Mouse (Mus musculus) limb, embryonic 14.5 days (tissue): ENCODE measurements at regions not wholly inside any gene's neighbourhood (a gene's known extent, or its start where the extent isn't known, plus 50 kb on each side); places are given as distances from the start of the nearest gene placed in this dataset.

Experiments used
- ATAC-seq: fragments of 200-750 bp; cut with Nextera tagmentation; 2 replicates; pipeline ENCODE4 v1.8.0; 2017; ENCODE audit warnings: low read depth, moderate number of reproducible peaks, moderate TSS enrichment; ENCODE audit not compliant: low FRiP score
- DNase-seq: peaks from one replicate; pipeline ENCODE4 v3.0.0-alpha.2; 2015; ENCODE audit warnings: low spot score
- H3K27ac ChIP-seq: fragments of 300-500 bp; sonication (generic); replicated peaks from 2 replicates; pipeline ENCODE4 v1.5.1; 2014; ENCODE audit warnings: low read depth, mild to moderate bottlenecking, low read length, moderate library complexity, mixed read lengths
- H3K27me3 ChIP-seq: fragments of 300-500 bp; sonication (generic); 2 replicates; pipeline ENCODE4 v1.6.1; 2014; ENCODE audit warnings: low read length, mixed read lengths; ENCODE audit not compliant: control insufficient read depth, insufficient read depth
- H3K36me3 ChIP-seq: fragments of 300-500 bp; sonication (generic); 2 replicates; pipeline ENCODE4 v1.6.1; 2014; ENCODE audit warnings: mild to moderate bottlenecking, low read length, moderate library complexity, mixed read lengths; ENCODE audit not compliant: control insufficient read depth, insufficient read depth
- H3K4me1 ChIP-seq: fragments of 300-500 bp; sonication (generic); 2 replicates; pipeline ENCODE4 v1.6.1; 2014; ENCODE audit warnings: antibody characterized with exemption, low read length, mixed read lengths; ENCODE audit not compliant: control insufficient read depth, insufficient read depth
- H3K4me2 ChIP-seq: fragments of 300-500 bp; sonication (generic); replicated peaks from 2 replicates; pipeline ENCODE4 v1.6.1; 2014; ENCODE audit warnings: low read depth, mild to moderate bottlenecking, low read length, moderate library complexity; ENCODE audit not compliant: severe bottlenecking
- H3K4me3 ChIP-seq: fragments of 300-500 bp; sonication (generic); replicated peaks from 2 replicates; pipeline ENCODE4 v1.5.1; 2014; ENCODE audit warnings: low read length
- H3K9ac ChIP-seq: fragments of 300-500 bp; sonication (generic); 2 replicates; pipeline ENCODE4 v1.6.1; 2014; ENCODE audit warnings: mild to moderate bottlenecking, low read depth, low read length, moderate library complexity; ENCODE audit not compliant: severe bottlenecking
- H3K9me3 ChIP-seq: fragments of 300-500 bp; sonication (generic); 2 replicates; pipeline ENCODE4 v1.6.1; 2016; ENCODE audit warnings: low read length; ENCODE audit not compliant: control insufficient read depth
- POLR2A ChIP-seq: fragments of 200-500 bp; IDR thresholded peaks from 2 replicates; pipeline ENCODE4 v1.8.0; 2012; ENCODE audit warnings: inconsistent platforms, mild to moderate bottlenecking, moderate library complexity, borderline replicate concordance; ENCODE audit not compliant: insufficient read depth, insufficient read length; ENCODE audit errors: extremely low read depth
- WGBS: fragments of 180-500 bp; shearing (Covaris S2); extraction: QIAGEN DNeasy Blood & Tissue Kit; methylation state at CpG from one replicate; pipeline ENCODE4 v1.1.7; 2014; 5-methylcytosine and 5-hydroxymethylcytosine counted together

GRCm38 (mm10) chr13:69392917-69393827 is 140.4 kb upstream of the Nsun2 start:
- no peaks in the 10 kb centered on the region for H3K27me3 ChIP-seq
- H3K9me3 ChIP-seq: no peaks in the 10 kb centered on the region
- H3K4me3 ChIP-seq: no peak overlapping the region
- no peak overlapping the region for H3K9ac ChIP-seq
- no peak for ATAC-seq
- TF ChIP-seq POLR2A: no peak
- no peaks in the 10 kb centered on the region for H3K4me1 ChIP-seq
- no peak overlapping the region for H3K4me2 ChIP-seq
- no peaks in the 10 kb centered on the region for H3K36me3 ChIP-seq
- WGBS: 81% methylated on average over 11 of the region's 11 CpGs
- no peak overlapping the region for H3K27ac ChIP-seq
- no peak for DNase-seq

- WGBS: 91% methylated on average over 4 of the region's 4 CpGs
- no peaks in the 10 kb centered on the region for H3K4me1 ChIP-seq
- H3K36me3 ChIP-seq: no peaks in the 10 kb centered on the region
- H3K9me3 ChIP-seq: no peaks in the 10 kb centered on the region
- H3K4me3 ChIP-seq: no peak overlapping the region
- no peaks in the 10 kb centered on the region for H3K27me3 ChIP-seq
- DNase-seq (no peak), ATAC-seq (no peak)
- no peak overlapping the region for H3K4me2 ChIP-seq
- no peak overlapping the region for H3K27ac ChIP-seq
- TF ChIP-seq POLR2A: no peak
- H3K9ac ChIP-seq: no peak overlapping the region
Measured at GRCm38 (mm10) chr13:69394544-69394943, 139.0 kb upstream of the Nsun2 start.

- 100% methylated on average over 1 of the region's 1 CpGs for WGBS
- no peaks in the 10 kb centered on the region for H3K9me3 ChIP-seq
- no peaks in the 10 kb centered on the region for H3K36me3 ChIP-seq
- no peak for DNase-seq
- H3K27ac ChIP-seq: no peak overlapping the region
- no peak for TF ChIP-seq POLR2A
- H3K27me3 ChIP-seq: no peaks in the 10 kb centered on the region
- H3K9ac ChIP-seq: no peak overlapping the region
- H3K4me3 ChIP-seq: no peak overlapping the region
- no peak for ATAC-seq
- no peak overlapping the region for H3K4me2 ChIP-seq
- H3K4me1 ChIP-seq: no peaks in the 10 kb centered on the region
Measured at GRCm38 (mm10) chr13:69410359-69410758, 123.2 kb upstream of the Nsun2 start.

GRCm38 (mm10) chr13:69414813-69415212 is 118.7 kb upstream of the Nsun2 start:
- H3K27me3 ChIP-seq: no peaks in the 10 kb centered on the region
- H3K4me3 ChIP-seq: no peak overlapping the region
- no peak for TF ChIP-seq POLR2A
- DNase-seq: no peak
- H3K9me3 ChIP-seq: no peaks in the 10 kb centered on the region
- H3K27ac ChIP-seq: no peak overlapping the region
- no peaks in the 10 kb centered on the region for H3K36me3 ChIP-seq
- no peak overlapping the region for H3K4me2 ChIP-seq
- ATAC-seq: no peak
- 69% methylated on average over 7 of the region's 7 CpGs for WGBS
- H3K9ac ChIP-seq: no peak overlapping the region
- H3K4me1 ChIP-seq: no peaks in the 10 kb centered on the region

- Histone ChIP-seq H3K9ac (no peak overlapping the region), H3K36me3 (no peaks in the 10 kb centered on the region), H3K9me3 (no peaks in the 10 kb centered on the region; the same call in 1 of the 2 replicates), H3K27ac (no peak overlapping the region), H3K4me1 (no peaks in the 10 kb centered on the region), H3K27me3 (no peaks in the 10 kb centered on the region), H3K4me2 (no peak overlapping the region), H3K4me3 (no peak overlapping the region)
- no peak for DNase-seq
- TF ChIP-seq POLR2A: no peak
- 81% methylated on average over 2 of the region's 2 CpGs for WGBS
- ATAC-seq: no peak
Measured at GRCm38 (mm10) chr13:69416726-69417125, 116.8 kb upstream of the Nsun2 start.
